Mouse (Mus musculus) spleen, adult 12 weeks (tissue): Measurements from ENCODE around the gene Fpr2.
"Not testable (repeated sequence)": the region's sequence is repeated elsewhere in the genome, so short reads cannot be mapped to it uniquely, and the experiment has no call there.

ENCODE experiments used
- DNase-seq: peaks from one replicate; pipeline ENCODE4 v3.0.0; 2022; ENCODE audit warnings: low spot score

The Fpr2 gene

DNA sequence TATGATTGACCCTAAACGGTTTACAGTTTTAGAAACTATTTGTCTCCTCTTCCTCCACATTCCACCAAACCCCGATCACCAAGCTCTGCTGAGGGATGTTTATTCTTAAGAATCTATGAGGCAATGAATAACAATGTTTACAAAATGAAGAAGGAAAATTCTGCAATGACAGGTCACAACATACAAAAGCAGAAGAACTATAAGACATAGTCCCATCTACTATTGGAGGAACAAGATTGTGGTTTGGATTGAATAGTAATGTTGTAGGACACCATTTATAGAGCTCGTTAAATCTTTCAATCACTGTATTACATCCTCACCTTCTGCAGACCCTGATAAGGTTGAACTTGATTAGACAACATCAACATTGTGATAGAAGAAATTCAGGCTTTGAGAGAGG, 5.0 kb upstream of the Fpr2 start:
- no peak for DNase-seq

DNA sequence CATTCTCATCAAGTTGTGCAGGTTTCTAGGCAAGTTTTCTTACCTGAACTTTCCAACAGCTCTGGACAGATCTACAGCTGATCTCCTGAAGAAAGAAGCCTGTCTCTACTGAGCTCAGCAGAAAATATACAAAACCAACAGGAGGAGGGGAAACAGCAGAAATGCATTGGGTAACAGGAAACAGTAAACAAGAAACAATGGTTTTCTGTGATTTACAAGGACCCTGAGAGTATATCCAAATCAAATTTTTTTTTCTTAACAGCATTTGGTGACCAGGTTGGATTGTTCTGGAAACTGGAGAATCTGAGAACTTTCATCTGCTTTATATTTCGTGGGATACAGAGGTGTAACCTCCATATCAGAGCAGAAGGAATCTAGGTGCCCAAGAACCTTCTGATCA, 3.8 kb upstream of the Fpr2 start, which contains the start of gene Fpr1:
Gene Fpr1, minus strand, starts transcription at position 101 of the 400 bp plus-strand sequence.
- DNase-seq = no peak

DNA sequence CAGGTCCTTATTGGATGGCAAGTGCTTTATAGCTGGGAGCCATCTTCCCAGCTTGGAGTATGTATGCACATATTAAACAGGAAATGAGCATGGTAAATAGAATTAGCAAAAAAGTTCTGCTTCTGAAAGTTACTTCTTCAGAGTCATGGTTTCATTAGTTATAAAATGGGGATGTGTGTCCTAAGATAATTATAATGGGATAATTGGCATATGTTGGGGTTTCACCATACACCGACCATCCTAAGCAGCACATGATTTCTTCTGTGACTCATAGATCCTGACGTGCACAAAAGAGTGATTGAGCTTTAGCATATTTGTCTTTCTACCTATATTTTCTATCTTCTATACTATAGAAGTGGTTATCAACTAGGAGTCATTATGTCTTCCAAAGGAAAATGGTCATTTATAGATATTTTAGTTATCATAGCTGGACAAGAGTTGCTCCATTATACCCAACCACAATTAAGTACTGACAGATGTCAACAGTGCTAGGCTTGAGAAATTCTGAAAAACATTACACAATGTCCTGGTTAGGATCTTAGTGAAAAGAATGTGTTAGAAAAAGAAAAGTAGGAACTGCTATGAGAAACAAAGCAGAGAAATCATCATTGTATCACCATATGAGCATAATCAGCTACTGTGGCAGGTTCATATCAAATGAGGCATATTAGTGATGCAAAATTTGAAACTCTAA, 2.3 kb downstream of the Fpr2 start:
- no peak for DNase-seq

DNA sequence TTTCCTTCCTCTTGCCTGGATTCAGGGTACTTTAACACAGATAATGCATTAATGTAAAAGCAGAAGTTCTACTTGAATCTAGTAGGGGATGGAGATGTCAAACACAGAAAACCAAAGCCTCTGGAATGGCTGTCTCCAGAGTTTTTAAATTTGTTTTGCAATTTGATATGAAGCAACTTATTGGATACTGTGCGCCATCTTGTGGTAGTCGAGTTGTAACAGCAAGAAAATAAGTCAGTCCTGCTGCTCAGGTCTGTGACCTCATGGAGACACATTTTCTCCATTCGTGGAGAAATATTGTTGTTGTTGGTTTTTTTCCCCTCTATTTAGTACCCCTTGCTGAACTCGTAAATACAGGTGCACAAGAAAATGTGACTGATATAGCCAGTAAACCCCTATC, 8.4 kb downstream of the Fpr2 start:
- DNase-seq = no peak

DNA sequence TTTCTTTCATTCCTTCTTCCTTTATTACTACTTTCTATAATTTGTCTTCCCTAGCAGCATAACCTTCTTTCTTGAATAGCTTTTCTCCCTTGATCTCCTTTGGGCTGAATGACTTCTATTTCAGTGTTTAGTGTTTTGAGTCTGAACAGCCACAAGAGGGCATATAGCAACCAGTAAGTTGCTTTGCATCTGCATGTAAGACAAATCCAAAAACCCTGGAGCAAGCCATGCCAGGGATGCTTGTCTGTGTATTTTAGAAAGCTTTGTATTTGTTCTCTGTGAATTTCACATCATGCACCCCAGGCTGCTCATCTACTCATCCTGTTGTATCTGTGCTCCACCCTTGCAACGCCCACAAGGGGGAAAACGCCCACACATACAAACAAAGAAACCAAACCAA, 11.6 kb downstream of the Fpr2 start:
- DNase-seq = no peak

DNA sequence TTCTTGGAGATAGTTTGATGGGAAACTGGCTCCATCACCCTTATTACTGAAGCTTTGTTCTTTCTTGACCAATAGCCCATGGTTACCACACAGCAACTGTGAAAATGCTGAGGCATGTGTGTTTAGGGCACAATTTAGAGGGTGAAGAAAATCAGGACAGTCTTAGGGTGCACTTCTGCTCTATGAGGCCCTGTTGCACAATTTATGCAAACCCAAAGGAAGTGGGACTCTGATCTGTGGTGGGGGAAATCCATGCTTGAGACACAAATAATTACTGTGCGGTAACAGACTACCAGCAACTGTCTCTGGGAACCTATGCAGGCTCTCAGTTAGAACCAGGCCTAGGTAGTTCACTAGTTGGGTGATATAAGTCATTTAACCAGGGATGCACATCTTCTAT, 13.1 kb downstream of the Fpr2 start:
- no peak for DNase-seq

DNA sequence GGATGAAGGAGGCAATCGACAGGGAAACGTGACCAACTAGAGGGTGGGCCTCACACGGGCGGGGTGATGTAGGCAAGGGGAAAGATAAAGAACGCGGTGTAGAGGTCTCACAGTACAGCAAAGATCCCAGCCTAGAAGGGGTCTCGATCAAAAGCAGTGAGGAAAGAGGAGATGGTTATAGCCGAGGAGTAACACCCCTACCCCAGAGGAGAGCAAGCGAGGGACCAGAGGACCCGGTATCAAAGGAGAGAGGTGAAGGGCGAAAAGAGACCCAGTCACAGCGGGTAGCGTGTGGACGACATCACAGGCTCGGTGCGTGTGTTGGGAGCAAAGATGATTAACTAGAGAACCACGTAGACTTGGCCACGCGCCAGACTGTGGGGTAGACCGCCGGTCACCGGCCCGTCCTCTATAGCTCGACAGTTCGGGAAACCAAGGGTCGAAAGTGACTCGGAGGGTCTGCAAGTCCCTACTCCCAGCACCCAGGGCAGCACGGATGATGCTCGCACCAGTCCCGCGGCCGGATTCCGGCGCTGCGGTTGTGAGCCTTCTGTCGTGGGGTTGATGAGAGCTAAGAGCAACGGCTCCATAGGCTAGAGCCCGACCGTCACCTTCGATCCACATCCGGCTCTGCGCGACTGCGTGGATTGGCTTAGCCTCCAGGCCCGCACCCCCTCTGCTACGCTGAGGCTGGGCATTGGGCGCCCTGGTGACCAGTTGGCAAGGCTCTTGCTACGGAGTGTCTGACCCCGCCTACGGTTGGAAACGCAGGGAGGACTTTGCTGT, 22.2 kb downstream of the Fpr2 start:
- peak; percentile 17 for DNase-seq

DNA sequence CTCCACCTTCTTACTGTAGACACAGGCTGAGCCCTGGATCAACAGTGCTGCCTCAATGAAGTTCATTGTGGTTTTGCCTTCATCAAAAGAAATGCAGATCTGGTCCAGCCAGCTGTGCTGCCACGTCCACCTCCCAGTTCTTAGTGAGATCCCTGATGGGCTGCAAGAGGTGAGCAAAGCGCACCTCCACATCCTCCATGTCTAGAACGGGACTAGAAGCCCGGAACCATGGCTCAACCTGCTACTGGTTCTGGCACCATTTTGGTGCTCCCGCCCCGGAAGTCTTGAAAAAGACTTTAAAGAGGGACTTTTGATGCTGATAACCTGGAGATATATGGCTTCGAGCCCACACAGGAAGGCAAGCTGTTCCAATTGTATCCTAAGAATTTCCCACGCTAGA, 25.0 kb downstream of the Fpr2 start:
- not testable (repeated sequence) for DNase-seq

DNA sequence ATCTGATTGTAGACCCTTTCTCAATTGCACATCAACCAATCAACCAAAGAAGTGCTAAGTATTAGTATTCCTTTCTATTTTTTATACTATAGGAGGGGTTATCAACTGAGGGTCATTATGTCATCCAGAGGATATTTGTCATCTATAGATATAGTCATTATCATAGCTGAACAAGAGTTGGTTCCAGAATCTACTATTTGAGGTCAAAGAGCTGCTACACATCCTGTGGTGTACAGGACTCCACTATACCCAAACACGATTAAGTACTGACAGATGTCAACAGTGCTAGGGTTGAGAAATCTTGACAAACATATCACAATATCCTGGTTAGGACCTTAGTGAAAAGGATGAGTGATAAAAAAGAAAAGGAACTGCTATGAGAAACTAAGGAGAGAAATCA, 29.8 kb downstream of the Fpr2 start:
- no peak for DNase-seq

DNA sequence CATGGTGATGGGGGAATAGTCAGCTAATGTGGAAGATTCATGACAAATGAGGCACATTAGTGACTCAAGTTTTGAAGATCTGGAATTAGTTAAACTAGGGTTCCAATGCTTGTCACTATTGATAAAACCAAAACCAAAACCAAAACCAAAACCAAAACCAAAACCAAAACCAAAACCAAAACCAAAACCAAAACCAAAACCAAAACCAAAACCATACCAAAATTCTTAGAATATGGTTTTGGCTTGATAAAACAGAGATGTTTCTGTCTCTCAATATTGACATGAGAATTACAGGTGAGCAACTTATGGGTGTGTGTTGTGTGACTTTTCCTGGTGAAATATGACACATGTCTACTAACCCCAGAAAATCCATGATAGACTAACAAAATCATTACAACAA, 30.2 kb downstream of the Fpr2 start:
- DNase-seq = no peak
